Mouse (Mus musculus) natural killer cell, adult 2 months (primary cell): Measurements from ENCODE around the gene Dbt.
A peak's percentile ranks its signal among the peaks of the same experiment; 100 is the strongest.

Source experiments
- DNase-seq, 2 experiments: peaks; one replicate each; pipeline ENCODE4 v3.0.0; 2022; ENCODE audit warnings: low spot score in 2 of 2

The Dbt gene

DNA sequence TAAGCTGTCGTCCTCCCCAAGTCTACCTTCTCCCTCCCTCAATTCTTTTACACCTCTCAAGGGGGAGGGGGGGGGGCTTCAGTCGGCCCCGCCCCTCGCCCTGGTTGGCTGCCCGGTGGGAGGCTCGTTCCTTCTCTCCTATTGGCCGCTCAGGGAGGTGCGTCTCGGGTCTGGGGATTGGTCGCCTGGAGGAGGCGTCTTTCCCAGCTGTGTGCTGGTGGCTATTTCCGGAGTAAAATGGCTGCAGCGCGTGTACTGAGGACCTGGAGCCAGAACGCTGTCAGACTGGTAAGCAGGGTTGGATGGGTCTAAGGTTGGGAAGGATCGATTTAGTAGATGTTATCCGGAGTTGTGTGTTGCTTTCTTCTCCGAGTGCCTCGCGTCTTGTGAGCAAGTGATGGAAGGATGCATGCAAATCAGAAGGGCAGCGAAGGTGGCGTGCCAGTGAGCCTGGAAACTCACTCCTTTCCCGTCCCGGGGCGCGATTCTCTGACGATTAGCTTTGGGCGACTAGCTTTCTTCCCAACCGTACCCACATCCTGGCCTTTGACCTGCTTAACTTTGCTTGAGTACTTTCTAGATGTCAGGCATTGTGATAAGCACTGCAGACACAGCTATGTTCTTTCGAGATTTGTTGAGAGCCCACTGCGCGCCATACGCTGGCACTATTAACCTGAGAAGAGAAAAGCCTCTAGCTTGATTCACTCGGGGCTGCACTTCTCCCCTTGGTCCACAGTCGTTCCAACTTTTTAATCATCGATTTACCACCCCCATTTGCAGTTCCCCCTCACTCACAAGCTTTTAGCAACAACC is at the start of gene Dbt:
Dbt (plus strand) TSS at position 167 of the 813 bp plus-strand sequence.
- DNase-seq, result peak; percentile 77 to 87

DNA sequence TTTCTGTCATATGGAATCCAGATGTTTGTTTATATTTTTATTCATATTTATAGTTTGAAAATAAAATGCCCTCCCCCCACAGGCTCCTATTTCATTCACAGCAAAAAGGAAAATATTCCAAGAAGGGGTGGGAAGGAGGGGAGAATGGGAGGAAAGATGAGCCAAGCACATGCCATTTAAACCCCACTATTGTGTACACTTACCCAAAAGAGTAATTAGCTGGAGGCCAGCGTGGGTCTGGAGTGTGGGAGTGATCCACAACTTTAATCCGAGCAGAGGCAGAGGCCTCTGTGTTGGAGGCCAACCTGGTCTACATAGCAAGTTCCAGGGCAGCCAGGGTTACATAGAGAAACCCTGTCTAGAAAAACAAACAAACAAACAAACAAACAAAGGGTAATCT is 48.6 kb upstream of the Dbt start:
- no peak for DNase-seq

DNA sequence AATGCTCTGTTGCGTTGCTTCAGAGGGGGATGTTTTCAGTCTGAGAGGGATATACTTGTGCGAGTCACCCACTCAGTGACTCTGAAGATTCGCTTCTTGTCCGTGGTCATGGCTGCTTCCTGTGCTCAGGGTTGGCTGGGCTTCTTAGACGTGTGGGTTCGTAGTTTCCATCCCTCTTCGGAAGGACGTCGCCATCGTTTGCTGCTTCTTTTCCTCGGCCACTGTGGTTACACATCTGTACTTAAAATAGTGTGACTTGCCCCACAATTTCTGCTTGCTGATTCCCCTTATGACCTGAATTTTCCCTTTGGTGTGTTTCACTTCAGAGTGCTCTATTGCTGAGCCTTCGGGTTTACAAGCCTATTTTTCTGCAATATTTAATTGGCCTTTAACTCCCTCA is 47.2 kb upstream of the Dbt start:
- peak; percentile 2 to 4 for DNase-seq

DNA sequence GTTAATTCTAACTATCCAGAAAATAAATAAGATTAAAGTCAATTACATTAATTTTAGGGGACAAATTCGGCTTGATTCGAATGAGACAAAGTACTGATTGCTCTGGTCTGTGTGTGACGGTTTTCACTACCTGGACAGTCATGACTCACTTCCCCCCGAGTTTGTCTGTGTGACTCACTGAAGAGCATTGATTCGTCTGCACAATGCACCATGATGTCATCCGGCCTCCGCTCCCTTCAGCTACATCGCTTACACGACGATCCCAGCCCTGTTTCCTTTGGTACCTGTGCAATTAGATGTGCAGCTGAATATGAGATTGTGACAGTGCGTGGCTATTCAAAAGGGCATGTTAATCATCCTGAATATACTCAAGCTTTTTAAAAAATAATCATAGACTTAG is 38.3 kb upstream of the Dbt start:
- no peak for DNase-seq

DNA sequence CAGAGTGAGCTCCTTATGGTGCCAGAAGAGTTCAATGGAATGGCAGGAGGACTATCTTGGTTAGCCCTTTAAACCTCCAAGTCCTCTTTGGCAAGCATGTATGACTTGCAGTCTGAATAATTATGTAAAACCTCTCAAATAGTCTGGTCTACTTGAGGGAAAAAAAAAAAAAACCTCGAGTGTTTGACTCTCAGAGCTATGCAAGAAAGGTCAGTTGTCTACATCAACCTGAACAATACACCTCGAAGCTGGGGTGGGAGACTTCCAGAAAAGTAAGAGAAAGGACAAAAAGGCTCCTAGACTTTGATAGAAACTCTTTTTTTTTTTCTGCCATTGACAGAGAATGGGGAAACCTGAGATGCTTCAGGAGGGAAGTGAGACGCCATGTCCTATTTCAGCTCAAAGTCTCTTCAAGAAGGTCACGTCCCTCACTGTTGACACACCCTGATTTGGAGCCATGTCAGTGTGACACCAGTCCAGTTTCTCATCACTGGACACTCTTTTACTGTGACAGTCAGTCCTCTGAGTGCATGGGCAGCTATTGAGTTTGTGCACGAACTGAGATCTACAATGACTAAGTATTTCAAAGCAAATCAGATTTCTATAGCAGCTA is 36.1 kb upstream of the Dbt start:
- DNase-seq, result no peak

DNA sequence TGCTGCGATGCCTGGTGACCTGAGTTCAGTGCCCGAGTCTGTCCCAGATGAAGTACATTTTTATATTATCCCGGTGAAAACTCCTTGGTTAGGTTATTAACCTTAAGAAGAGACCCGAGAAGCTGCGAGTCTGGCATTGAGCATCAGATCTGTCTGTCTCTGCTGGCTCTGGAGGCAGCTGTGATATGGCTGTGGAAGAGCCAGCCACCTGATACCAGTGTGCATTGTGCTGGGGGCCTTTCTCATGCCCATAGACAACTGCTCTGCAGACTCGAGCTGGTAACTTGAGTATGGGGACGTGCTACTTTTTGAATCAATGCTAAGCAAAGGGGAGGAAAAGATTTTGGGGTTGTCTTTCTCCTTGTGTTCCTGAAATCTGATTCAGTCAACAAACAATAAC is 35.5 kb upstream of the Dbt start:
- DNase-seq, result no peak

DNA sequence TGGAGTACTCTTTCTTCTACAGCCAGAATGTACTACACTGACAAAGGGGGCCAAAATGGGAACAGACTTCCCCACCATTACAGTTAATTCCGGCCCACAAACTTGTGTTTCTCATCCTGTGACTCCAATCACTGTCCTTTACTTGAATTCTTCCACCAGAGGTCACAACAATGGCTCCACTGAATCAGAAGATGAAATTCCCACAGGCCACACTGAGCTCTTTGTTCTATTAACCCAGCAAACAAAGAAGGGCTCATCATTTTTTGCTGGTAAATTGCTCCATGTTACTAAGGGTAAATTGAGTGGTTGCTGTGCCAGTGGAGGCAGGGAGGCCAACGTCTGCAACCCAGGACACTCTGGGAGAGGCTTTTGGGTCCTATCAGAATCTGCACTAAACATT is 32.8 kb upstream of the Dbt start:
- no peak for DNase-seq

DNA sequence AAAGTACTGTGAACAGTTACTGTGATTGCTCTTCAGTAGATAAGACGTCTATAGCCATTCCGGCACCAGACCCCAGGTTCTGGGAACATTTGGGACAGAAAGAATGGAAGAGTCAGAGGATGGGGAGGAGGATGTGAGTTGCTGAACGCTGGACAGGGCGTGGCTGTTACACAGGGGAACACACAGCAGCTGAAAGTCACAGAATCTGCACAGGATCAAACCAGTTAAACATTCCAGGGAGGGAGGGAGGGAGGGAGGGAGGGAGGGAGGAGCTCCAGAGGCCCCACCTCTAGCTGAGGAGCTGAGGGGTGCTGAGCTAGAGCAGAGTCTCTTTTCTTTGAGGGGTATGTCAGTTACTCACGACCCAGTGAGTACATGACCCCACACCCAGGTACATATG is 31.9 kb upstream of the Dbt start:
- no peak for DNase-seq

DNA sequence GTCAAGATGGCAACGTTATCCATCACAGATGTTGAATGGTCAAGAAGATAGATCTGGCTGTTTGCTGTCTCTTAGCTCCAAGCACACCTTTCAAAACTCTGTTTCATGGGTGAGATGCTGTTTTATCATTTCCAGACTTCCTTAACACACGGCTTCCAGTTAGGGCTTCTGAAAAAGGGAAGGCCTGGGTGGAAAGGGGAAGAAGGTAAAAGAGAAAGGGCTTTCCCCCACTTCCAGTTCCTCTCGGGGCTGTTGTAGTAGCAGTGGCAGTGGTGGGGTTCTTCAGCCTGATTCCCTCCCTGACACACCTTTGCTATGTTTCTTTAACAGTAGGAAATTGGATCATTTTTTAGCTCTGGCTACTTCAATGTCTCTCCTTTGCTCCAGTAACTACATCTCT is 30.1 kb upstream of the Dbt start:
- no peak for DNase-seq

DNA sequence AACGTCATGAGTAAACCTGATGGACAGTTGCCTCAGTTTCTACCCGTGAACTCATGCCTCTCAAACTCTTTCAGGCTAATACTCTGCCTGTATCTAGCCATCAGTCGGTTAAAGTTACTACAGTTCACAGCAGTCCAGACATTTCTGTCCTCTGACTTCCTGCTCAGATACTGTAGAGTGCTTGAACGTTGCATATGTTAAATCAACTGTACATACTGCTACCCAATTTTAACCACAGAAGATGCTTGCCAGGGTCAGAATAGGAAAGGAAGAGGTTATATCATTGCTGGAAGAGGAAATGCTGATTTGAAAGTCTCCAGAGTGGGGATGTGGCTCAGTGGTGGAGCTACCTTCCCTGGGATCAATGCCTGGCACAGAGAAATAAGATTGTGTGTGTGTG is 29.6 kb upstream of the Dbt start:
- no peak for DNase-seq

DNA sequence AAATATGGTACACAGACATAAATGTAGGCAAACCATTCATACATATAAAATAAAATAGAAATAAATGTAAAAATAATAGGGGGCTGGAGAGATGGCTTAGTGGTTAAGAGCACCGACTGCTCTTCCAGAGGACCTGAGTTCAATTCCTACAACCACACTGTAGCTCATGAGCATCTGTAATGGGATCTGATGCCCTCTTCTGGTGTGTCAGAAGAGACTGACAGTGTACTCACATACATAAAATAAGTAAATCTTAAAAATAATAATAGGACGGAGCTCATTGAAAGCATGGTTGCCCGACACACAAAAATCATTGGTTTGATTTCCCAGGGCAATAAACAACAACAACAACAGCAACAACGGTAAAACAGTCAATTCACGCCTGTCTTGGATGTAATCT is 21.9 kb upstream of the Dbt start:
- no peak for DNase-seq

DNA sequence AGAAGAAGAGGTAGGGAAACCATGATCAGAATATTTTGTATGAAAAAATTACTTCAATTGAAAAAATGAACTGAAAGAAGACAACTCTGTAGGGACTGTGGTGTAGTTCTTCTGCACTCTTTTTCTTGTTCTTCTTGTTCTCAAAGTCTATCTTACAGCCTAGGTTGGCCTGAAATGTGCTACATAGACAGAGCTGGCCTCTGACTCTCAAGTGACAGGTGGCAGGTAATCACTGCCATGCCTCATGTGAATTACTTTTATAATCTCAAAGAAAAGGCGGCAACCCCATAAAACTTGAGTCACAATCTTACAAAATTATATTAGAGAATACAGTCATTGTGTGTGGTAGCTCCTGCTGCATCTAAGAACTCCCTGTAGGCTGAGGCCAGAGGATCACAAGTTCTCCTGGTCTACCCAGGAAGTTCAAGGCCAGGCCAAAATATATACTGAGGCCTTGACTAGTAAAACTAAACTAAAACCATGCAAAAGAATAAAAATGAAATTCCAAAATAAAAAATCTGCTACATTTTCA is 20.9 kb upstream of the Dbt start:
- DNase-seq, result no peak

DNA sequence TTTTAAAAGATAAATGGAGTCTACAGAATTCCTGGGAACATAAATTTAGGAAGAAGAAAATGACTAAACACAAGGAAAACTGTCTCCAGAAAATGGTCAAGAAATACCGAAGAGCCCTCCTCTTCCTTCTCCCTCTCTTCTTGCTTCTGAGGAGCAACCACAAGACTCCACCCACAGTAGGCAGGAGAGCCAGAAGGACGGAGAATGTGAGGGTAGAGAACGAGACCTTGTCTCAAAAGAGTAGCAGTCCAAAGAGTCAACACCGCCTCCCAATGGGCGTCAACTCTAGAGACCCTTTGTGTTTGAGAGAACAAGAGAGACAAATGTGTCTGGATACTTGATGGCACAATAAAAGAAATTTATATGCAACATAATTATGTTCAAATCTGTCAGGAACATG is 19.2 kb upstream of the Dbt start:
- no peak for DNase-seq

DNA sequence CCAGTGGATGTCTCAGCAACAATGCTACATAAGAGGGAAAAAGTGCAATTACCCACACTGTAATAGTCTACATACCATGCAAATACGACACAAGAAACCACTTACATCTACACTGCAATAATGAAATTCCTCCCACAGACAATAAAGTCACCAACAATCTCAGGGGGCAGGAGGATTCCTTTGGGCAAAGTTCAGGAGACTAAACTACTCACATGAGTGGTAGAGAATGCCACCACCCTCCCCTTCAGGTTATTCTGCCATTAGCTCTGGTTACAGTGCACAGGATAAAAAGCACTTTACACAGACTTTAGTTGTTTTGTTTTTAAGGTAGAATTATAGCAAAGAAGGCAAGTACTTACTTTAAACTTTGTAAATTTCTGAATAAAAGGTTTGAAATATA is 17.2 kb upstream of the Dbt start:
- DNase-seq, result no peak

DNA sequence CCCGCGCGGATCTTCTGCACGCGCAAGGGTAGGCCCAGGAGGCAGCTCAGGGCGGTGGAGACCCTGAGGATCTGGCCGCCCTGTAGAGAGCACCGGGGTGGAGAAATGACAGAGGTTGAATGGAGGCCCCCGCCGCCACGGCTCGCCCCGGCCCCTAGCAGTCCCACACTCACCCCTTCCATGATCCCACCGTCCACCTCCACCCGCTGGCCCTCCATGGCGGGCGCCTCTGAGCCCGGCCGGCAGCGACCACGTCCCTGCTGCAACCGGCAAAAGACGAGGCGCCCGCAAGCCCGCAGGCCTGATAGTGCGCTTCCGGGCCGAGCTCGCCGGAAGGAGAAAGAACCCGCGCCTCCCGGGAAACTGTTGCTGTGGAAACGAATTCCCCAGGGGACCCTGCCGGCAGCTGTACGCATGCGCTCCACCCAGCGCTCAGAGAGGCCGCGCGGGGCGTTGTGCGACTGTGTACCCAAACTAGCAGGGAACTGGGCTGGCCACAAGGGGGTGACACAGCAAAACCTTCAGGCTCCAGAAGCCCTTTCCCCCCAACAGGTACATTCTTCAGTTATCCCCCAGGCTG is 5.0 kb upstream of the Dbt start, which contains the start of gene Rtca:
Rtca (minus strand) TSS at position 437 of the 580 bp plus-strand sequence.
- peak; percentile 84 to 96 for DNase-seq

DNA sequence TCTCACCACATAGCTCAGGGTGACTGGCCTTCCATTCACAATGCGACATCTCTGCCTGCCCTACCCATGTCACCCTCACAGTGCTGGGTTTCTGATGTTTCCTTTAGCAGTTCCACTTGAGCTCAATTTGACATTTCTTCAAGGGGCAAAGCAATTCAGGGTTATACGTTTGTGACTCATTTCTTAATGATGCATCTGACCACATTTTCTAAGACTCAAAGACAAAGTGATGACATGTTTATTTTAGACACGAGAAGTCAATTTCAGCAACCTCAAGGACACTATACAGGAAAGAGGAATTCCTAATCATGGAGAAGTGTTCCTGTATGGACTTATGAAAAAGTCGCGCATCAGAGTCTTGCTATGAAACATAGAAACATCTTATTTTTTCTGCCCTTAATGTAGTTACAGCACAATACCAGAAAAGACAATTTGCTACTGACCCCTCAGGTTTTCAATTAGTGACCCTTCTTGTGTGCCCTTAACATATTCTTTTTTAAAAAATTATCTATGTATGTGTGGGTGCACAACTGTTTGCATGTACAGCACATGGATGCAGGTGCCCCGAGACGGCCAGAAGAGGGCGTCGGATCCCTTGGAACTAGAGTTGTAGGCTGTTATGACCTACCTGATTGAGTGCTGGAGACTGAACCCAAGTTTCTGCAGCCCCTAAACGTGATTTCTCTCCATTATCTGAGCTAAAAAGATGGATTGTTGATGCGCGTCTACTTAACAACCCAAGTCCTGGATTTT is 543 bp upstream of the Dbt start:
- DNase-seq, result peak in 1 of 2 experiments; percentile 57

DNA sequence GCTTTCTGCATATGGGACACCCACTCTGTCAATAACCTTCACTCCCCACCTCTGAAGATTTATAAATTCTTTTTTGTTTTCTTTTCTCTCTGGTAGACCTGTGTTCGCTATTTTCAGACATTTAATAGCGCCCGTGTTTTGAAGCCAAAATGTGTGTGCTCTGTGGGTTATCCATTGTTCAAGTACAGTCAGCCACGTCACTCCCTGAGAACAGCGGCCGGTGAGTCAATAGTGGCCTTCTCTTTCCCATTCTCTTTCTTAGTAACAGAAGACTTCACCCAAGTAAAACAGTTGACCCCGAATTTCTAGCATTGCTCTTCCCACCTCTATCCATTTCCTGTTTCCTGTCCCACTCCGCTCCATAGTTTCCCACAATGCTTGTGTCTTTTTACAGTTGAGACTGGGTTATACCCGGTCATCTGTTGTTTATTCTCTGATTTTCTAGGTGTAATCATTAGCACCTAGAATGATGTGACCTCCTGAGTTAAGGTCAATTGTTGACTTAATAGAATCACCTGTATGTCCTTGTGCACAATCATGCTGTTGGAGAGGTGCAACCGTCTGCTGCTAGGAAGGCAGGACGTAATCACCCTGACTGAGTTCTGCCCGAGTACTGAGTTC is 7.4 kb downstream of the Dbt start:
- DNase-seq, result no peak

DNA sequence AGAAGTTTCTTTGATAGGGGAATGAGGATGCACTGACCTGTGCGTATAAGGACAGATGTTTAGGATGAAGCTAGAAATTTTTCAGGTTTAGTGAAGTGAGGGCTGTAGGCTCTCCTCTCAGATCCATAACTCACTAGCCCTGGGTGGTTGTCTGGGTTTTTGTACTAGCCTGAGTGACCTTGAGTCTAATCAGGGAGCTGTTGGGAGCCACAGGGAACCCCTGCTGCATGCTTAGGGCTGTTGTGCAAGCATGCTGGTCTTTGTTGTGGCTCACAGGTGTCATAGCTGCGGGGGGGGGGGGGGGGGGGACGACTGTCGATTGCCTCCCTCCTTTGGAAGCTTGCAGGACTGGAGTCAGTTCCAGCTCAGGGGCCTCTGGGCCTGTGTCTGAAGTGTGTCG is 16.9 kb downstream of the Dbt start:
- no peak for DNase-seq

DNA sequence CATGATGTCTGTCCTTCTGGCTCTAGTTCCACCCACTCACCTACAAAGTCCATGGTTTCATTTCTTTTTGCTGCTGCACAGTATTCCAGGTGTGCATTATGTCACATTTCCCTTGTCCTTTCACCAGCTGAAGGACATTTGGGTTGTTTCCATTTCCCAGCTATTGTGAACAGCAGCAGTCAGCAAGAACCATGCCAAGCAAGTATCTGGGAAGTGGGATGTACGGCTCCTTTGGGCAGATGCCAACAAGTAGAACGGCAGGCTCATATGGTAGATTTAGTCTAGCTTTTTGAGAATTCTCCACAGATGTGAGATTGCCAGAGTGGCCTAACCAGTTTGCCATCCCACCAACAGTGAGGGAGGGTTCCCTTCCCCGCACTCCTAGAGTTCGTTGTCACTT is 18.0 kb downstream of the Dbt start:
- no peak for DNase-seq

DNA sequence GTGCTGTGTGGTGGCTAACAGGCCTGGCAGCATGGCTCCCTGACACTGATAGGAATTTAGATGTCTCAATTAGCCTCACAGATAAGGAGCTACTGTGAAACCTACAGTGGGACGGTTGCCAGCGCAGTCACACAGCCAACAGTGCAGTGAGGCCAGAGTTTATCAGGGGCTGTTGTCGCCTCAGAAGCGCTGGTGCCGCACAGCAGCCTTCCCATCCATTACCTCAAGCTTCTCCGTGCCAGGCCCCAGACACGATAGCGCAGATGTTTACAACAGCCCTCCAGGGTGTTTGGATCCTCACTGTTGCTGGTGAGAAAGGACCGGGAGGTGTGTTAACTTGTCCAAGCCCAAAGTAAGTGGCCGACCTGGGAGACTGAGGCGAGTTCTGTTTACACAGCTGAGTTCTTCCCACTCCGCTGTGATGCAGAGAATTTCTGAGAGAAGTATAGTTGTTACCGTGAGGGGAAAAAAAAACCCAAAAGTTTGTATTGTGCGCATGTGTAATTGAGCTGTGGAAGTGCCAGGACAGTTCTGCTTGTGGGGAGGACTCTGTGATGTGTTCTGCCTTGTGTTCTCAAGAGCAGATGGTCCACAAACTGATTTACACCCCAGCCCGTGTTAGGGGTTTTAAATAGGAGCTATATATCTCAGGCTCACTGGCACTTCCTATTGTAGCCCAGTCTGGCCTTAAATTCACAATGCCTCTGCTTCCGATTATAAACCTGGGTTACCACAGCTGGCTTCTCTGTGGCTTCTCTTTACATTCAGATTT is 23.7 kb downstream of the Dbt start:
- DNase-seq, result no peak

DNA sequence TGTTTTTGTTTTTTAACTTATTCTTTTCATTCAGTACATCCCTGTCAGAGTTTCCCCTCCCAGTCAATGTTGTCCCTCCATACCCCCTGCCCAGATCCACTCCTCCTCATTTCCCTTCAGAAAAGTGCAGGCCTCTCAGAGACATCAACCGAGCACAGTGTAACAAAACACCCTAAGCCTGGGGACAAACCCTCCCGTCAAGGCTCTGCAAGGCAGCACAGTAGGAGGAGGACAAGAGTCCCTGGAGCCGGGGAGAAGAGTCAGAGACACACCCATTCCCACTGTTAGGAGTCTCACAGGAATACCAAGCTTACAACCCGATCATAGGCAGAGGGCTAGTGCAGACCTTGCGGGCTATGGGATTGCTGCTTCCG is 24.3 kb downstream of the Dbt start:
- no peak for DNase-seq
